Mouse (Mus musculus) regulatory T cell (primary cell): Measurements from ENCODE around the gene Fam131c.

Source experiments
- in situ Hi-C: fragments of 300-600 bp; cut with MboI, MseI; formaldehyde crosslinking; loops from one replicate; pipeline ENCODE4 v1.15.1; 2025; ENCODE audit warnings: high pct_unique_total_duplicates

The Fam131c gene

DNA sequence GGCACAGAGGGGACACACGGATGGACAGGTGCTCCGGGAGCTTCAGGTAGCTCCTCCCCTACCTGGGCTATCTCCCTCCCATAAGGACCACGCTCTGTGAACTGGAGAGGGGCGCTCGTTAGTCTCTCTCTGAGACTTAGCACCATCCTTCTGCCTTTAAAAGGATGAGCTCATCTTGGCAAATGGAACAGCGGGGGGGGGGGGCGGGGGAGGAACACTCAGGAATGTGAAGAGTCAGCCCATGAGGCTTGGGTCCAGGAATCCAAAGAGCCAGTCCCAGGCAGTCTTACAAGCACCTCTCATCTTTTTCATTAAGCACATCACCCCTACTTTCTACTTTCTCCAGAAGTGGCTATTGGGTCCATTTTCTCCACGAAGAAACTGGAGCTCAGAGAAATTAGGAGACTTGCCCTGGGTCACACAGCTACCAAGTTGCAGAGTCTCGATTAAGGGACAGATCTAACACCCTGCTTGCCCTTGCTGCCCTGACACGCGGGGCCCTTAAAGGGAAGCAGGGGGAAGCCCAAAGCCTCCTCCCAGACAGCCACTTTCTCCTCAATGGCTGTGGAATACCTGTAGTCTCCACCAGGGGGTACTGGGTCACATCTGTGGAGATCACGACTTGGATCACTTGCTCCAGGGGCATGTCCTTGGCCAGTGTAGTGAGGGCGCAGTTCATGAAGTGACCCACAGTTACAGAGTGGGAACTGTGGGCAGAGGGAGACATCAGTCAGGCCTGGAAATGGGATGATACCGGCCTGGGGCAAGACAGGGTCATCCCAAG is 38.7 kb downstream of the Fam131c start:
- in situ Hi-C loops: loop anchor here (5.0 kb wide), 2 partner anchors 41 to 166 kb away; no protein-coding TSS in a partner anchor

DNA sequence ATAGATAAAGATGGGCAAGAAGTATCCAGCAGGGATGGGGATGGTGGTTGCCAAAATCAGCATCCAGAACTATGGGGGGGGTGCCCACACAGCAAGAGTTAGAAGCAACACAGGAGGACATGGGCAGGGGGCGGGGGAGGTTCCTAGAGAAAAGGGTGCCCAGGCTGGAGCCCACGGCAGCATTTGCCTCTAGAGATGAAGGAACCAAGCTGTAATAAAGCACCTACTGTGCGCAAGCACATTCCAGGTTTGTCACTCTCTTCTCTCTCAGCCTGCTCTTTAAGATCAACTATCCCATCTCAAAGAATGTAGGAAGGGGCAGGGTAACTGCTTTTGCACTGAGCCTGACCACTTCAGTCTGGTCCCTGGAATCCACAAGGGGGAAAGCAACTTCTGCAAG is 40.6 kb downstream of the Fam131c start:
- in situ Hi-C loops: loop anchor here (5.0 kb wide), 2 partner anchors 39 to 164 kb away; no protein-coding TSS in a partner anchor

DNA sequence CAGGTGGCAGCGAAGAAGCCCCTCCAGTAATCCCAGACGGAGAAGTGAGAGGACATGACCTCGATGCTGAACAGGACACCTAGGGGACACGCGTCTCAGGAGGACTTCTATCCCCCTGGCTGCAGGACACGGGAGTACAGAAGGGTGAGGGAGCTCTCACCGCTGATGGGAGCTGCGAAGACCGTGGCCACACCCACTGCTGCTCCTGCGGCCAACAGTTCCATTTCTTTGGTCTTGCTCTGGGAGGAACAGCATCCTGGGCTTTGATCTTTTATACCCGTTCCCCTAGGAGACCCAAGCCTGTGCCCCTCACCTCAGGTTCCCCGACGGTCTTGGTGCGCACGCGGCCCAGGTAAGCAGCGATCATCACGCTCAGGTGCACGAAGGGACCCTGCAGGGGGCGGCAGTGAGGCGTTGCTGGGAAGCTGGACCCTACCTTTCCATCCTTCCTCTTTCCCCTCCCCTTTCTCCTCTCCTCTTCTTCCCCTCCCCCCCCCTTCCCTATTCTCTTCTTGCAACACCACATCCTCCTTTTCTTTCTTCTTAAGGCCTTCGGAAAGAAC is 43.5 kb downstream of the Fam131c start:
- in situ Hi-C loops: no loop called here

DNA sequence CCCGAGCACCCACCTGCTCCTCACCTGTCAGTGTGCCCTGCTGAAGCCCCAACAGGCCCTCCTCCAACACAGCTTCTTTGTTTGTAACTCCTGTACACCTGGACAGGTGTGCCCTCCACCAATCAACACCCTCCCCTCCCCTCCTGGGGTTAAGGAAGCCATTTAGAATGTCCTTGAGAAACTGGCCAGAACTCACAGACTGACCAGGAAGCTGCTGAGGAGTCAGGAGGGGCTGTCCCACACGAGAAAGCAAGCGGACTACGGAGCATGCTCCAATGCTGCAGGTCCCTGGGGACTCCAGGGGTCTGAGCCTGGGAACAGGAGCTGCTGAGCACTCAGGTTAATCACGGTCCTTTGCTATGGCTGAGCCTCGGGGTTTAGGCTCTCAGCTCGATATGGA is 47.9 kb downstream of the Fam131c start, which contains the start of gene Clcnkb:
Gene Clcnkb (minus strand): TSS at position 91 of the 400 bp plus-strand sequence.
- in situ Hi-C loops: no loop called here

DNA sequence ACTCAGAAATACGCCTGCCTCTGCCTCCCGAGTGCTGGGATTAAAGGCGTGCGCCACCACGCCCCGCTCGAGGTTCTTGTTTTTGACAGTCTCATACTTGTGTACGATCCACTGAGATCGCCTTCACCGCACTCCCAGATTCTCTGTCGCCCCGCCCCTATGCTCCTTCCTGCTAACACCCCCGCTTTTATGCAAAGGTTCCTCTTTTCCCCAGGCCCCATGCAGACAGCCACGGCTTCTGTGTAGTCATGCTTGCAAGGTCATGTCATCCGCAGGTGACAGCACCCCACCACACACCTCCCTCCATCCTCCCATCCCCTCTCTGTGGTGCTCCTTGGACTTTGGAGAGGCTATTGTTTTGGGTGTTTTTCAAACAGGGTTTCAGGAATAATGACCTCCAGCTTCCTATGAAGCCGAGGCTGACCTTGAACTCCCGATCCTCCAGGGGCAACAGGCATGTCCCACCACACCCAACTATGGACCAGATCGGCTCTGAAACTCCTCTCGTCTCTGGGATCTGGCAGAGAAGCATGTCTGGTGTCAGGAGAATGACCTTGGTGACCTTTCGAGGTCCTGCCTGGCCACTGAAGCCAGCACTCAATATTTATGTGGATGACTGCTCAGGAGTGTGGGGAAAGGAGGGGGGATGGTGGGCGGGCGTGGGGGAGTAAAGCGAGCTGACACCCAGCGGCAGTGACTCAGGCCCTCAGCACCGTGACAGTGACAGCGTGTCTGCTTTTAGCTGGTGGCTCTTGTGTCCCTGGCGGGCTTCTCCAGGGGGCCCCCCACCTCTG is 51.6 kb downstream of the Fam131c start:
- in situ Hi-C loops: no loop called here

DNA sequence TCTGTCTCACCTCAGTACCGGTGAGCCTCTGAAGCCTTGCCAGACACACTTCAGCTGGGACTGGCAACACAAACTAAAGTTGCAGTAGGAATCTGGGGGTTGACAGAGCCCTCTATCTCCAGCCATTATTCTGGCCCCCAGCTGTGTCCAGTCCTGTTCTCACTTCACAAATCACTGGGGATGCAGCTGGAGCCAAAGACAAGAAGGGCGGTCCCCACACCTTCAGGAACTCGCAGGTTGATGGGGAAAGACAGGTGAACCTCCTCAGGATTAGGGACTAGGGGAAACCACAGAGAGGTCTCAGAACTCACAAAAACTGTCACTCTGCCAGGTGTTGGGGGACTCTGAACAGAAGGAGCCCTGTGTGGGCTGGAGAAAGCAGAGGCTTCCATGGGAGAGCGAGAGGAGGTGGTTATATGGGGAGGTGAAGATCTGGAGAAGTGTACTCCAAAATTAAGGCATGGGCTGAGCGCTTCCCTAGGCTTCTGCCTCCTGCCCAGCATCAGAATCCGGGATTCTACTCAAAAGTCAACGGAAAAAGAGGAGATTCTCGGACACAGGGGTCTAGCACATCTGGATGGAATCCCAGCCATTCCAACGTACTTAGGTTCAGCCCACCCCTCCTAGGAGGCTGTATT is 52.3 kb downstream of the Fam131c start, which contains the start of gene Hspb7:
Gene Hspb7 (plus strand): TSS at position 588 of the 638 bp plus-strand sequence.
- in situ Hi-C loops: no loop called here

DNA sequence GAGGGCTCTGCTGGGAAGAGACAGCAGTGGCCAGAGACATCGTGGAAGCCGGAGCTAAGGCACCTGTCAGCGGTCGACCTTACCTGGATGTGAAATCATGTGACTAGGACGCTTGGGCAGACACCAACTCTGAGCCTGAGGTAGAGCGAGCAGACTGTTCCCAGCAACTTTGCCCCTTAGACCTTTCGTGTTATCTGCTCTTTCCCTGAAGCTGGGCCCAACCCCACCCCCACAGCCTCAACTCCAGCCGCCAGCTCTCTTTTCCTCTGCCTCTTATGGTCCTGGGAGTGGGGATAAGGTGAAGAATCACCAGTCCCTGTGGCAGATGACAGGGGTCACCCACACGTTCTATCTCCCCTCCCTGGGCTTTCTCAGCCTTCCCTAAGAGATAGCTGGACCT is 52.9 kb downstream of the Fam131c start:
- in situ Hi-C loops: no loop called here

DNA sequence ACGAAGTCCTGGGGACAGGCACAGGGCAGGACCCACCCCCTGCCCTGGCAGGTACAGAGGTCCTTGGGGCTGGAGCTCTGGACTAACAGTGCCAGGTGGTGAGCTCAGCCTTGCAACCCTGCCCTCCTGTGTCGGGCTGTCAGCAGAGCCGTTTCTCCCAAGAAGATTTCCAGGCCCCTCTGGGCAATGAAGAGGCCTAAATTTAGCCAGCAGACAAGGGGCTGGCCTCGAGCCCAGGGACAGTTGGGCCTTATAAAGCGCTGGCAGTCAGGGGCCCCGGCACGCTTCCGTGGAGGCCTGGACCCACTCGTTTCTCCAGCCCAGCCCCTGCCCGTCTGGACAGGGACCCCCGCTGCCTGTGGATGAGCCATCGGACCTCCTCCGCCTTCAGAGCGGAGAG is 53.4 kb downstream of the Fam131c start:
- in situ Hi-C loops: no loop called here

DNA sequence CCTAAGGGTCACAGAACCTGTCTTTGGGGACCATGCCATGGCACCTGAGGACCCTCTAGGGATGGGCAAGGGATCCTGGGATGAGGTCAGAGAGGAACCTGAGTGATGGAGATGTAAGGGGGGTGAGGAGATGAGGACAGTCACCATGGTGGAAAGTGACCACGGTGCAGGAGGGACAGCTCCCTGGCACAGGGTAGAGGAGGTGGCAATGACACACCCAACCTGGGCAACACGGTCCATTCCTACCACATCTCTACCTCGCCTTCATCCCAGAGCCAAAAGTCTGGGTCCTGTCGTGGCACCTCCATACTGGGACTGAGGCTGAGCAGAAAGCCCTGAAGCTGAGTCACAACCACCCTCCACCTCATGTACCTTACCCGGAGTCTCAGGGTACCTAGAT is 54.8 kb downstream of the Fam131c start:
- in situ Hi-C loops: no loop called here

DNA sequence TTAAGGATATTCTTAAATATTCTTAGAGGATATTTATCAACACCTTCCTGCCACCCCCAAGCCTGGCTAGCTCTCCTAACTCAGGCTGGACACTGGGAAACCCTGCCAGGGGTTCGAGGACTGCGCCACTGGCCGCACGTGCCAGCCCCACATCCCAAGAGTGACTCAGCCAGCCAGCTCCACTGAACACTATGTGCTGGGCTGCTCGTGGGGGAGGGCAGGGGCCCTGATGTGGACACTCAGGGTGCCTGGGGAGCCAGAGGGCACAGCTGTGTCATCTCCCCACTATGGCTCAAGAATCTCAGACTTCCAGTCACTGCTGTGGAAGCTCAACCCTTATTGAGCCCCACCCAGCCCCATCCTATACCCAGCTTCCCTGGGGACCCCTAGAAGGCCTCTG is 55.3 kb downstream of the Fam131c start:
- in situ Hi-C loops: no loop called here

DNA sequence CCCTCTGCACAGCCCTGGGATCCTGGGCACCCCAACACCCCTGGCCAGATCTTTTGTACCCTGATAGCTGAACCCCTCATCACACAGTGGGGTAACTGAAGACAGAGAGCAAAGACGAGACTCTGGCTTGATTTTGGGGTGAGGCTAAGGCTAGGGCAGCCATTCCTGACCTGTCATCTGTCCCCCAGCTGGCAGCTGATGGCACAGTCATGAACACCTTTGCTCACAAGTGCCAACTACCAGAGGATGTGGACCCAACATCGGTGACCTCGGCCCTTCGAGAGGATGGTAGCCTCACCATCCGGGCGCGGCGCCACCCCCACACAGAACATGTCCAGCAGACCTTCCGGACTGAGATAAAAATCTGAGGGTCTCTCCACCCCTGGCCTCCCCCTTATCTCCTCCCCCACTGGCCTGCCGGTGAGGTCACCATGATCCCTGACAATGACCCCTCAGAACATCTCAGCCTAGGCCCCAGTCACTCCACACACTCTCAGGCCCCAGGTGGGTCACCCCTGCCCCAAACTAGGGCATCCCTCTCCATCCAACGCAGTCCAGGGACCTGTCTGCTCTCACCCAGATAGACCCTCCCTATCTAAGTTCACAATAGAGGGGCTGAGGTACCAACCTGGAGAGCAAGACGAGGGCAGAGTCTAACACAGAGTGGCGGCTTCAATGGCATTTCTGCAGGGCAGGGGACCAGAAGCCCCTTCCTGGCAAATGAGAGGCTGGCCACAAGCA is 55.8 kb downstream of the Fam131c start:
- in situ Hi-C loops: no loop called here

DNA sequence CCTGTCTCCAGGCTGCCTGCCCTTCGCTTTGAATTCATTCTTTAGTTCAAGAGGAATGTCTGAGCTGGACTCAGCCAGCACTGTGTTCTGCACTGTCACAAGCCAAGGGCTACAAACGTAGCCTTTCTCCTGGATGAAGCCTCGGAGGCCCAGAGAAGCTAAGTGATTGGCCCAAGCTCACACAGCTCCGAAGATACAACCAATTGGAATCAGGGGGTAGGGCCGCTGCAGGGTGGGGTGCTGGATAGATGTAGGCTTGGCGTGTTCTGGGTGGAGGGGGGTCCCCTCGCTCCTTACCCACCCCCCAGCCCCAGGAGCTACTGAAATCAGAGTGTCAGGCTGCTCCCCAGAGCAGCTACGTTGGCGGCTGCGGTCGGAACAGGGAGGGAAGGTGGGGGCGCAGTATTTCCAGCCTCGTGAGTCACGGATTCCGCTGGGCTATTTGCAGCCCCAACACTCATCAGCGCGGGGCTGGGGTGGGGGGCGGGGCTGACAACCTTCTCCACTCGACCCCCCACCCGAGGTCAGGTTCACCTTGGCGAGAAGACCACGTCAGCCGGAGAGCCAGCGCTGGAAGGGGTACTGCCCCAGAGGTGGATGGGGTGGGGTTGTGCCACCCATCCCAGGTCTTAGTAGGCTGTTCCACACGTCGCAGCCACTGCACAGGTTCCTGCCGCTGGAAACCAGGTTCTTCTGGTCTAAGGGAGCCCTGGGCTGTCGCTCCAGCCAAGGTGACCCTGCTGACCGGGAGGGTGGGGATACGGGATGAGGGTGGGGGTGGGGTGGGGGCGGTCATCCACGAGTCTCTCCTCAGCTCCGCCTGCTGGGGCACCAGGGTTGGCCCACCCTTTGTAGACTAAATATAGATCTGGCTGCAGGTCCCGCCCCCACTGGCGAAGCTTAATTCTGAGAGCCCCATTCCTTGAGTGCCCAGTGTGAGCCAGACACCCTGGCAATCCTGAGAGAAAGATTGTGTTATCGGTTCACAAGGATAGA is 57.8 kb downstream of the Fam131c start:
- in situ Hi-C loops: no loop called here

DNA sequence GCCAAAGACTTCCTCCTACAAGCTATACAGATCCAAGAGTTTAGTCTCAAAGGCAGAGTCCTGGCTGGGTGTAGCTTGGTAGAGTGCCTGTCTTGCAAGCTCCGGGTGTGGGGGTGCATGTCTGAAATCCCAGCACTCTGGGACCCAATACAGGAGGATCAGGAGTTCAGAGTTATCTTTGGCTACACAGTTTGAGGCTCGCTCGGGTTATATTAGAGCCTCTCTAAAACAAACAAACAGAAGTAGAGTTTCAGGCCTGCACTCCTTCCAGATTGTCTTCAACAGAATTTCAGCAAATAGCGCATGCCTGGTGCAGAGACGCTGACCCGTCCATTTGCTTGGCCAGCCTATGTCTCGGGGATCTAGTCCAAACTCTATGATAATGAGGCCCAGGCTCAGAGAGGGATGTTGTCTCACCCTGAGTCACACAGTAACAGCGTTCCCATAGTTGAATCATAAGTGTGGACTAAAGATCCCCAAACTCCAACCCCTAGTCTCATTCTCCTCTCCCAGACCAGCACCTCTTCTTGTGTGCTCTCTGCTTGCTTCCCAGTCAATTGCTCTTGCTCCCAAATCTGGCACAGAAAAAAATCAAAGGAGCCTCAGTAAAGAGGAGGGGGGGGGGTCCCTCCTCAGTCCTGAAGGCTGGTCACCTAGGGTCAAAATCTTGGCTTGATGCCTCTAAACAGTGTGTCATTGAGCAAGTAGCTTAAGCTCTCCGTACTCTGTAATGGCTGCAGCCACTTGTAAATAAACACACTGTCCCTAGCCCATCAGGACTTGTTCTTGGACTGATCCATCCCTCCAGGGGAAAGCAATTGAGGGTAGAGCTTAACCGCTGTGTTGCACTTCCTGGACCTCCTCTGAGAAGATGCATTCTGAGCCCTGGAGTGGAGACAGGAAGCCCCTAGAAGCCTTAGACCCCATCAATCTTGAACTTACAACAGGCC is 59.1 kb downstream of the Fam131c start:
- in situ Hi-C loops: no loop called here

DNA sequence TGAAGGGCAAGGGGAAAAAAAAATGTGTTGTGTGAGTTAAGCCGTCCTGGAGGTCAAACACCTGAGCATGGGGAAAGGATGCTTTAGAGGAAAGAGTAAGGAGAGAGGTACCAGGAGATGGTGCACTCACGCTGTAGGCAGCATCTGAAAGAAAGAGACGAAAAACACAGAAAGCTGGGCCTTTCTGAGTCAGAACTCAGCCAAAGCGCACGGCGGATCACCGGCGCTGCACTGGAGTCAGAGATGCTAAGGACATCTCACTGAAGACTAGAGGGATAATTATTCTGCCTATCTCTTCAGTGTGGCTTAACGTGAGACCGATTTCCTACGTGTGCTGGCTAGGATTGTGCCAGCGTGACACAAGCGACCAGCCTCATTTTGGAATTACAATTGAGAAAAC is 59.9 kb downstream of the Fam131c start:
- in situ Hi-C loops: no loop called here

DNA sequence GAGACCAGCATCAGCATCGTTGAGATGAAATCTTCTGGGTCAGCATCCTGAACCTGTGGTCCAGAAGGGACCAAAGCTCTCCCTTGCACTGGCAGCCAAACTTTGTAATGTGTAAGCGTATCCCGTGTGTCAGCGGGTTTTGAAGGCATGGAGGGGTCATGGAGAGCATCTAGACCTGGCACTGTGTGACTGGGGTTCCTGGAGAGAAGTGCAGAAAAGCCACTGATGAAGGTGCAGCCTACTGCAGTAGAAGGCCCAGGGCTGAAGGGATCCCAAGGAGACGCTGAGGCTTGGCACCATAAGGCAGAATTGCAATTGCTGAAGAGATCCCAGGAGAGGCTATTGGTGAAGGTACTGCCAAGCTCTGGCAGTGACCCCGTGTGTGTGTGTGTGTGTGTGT is 61.4 kb downstream of the Fam131c start:
- in situ Hi-C loops: no loop called here

DNA sequence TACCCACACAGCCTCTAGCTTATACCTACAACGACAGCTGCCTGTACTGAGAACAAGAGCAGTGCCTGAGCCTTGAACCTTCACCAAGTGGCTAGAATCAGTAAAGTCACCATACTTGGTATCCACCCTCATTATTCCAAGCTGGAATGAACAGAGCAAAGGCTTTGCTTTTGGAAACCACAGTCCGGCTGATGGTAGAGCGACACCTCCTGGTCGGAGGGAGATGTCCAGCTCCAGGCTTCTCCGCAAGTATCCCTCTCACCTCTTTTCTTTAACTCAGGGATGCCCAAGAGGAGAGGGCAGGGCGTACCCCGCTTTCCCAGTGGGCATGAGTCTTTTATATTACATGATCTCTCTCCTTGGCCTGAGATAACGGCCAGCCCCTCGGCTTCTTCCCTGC is 61.8 kb downstream of the Fam131c start:
- in situ Hi-C loops: no loop called here

DNA sequence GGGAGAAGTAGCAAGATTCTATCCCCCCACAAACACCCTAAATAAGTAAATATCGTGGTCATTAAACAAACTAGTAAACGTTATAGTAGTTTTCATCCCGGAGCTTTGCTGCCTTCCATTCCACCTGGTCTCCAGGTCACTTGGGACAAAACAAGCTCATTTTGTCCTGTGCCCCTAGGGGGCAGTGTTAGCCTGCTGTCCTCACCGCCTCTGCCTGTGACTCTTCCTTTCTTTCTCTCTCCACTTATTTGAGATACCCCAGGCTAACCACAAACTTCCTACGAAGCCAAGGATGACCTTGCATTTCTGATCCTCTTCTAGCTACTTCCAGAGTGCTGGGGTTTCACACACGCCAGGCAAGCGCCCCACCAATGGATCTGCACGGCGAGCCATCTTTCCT is 63.0 kb downstream of the Fam131c start:
- in situ Hi-C loops: no loop called here

DNA sequence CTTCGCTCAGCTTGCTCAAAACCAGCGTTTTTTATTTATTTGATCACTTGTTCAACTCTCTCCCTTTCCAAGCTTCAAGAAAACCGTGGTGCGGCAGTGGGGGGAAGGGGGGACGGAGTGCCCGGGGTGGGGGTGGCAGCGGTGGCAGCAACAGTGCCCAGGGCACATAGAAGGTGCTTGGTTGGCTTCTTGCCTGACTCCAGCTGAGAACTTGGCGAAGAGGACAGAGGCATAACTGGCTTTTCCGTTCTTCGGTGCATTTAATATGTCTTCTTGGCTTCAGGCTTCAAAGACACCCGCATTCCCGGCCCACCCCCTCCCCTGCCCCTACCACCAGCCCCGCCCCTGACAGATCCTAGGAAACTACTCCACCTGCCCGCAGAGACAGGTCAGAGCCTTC is 64.6 kb downstream of the Fam131c start:
- in situ Hi-C loops: no loop called here

DNA sequence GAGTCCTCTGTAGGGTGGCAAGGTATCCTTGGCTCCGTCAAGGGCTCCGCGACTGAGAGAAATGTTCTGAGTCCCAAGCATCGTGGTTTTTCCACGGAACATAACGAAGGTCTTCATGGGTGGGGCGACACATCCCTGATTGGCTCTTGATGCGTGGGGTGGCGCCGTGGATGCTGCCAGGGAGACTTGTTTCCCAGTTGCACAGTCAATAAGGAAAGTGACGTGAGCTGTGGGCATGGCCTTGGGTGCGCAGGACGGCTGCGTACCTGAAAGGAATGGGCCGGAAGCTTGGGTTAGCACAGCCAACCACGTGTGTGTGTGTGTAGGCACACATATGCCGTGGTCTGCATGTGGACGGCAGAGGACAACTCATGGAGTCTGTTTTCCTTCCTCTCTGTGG is 65.2 kb downstream of the Fam131c start:
- in situ Hi-C loops: no loop called here
